Mouse (Mus musculus): ENCODE data around the gene Lrg1. TPM values are rescaled to one million over a fixed set of nuclear protein-coding genes. Genes with fewer than 3 reads are reported as not detected.

Gene Lrg1
- total and polyA plus RNA-seq, 3 experiments = not detected

DNA sequence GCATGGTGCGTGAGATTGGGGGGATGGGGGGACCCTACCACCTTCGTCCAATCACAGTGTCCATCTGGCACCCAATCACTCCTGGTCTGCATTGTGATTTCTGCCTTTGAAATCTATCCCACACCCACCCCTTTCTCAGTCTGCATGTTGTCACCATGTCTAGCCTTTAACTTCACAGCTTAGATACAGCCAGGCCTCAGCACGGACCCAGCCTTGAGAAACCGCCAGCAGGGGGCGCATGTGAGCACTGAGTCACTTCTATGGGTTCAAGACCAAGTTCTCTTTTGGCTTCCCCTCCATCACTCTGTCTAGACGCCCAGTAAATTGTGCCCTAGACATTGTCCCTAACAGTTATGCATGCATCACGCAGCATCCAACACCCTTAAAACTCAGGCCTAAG, 10.0 kb upstream of the Lrg1 start:
- H3K36me3 ChIP-seq (ENCODE audit: control insufficient read depth in 1 of 2, insufficient read depth in 2 of 2, low read length in 2 of 2) = peaks cover 0 to 2% of the 10 kb centered on the region in 2 experiments; a peak in 1 of 4 replicates
- no peaks in the 10 kb centered on the region for H3K79me2 ChIP-seq (ENCODE audit: control insufficient read depth, insufficient read depth, low read length, poor library complexity)
- peaks cover 0 to 3% of the 10 kb centered on the region in 2 experiments; a peak in 2 of 4 replicates for H3K4me1 ChIP-seq (ENCODE audit: control insufficient read depth in 1 of 2, insufficient read depth in 2 of 2, low read length in 2 of 2)
- DNase-seq (ENCODE audit: low read depth, low spot score) = peak; percentile 86
- no peak overlapping the region for H3K9ac ChIP-seq (ENCODE audit: control insufficient read depth, low read depth, low read length, poor library complexity, severe bottlenecking)
- TF ChIP-seq JUND (IDR thresholded peaks at IDR 0.05; ENCODE audit: low read depth, low read length) (no peak), ZKSCAN1 (IDR thresholded peaks at IDR 0.05; ENCODE audit: low read depth, low read length) (no peak), SMC3 (IDR thresholded peaks at IDR 0.05; ENCODE audit: low read depth, low read length) (peak; percentile 77), MXI1 (IDR thresholded peaks at IDR 0.05; ENCODE audit: low read depth, low read length) (no peak), ELF1 (IDR thresholded peaks at IDR 0.05; ENCODE audit: low read depth, low read length) (no peak), RAD21 (IDR thresholded peaks at IDR 0.05; ENCODE audit: low read depth, low read length) (peak; percentile 29), CTCF (IDR thresholded peaks at IDR 0.05 in 2 of 3, conservative IDR thresholded peaks at IDR 0.05 in 1 of 3; ENCODE audit: control insufficient read depth in 1 of 3, insufficient read depth in 1 of 3, low read depth in 2 of 3, low read length in 3 of 3, poor library complexity in 1 of 3, severe bottlenecking in 1 of 3) (peak; percentile 89 to 97 (median 91))
- no peak overlapping the region for H3K4me3 ChIP-seq (ENCODE audit: control insufficient read depth in 1 of 2, insufficient read depth in 1 of 2, low read depth in 2 of 2, low read length in 2 of 2)
- H3K9me3 ChIP-seq (replicated peaks; ENCODE audit: insufficient read depth, low read length) = no peaks in the 10 kb centered on the region
- no peak overlapping the region for H3K27ac ChIP-seq (ENCODE audit: control insufficient read depth, low read depth, low read length)
- no peaks in the 10 kb centered on the region for H3K27me3 ChIP-seq (ENCODE audit: control insufficient read depth in 1 of 2, insufficient read depth in 2 of 2, low read length in 2 of 2)

DNA sequence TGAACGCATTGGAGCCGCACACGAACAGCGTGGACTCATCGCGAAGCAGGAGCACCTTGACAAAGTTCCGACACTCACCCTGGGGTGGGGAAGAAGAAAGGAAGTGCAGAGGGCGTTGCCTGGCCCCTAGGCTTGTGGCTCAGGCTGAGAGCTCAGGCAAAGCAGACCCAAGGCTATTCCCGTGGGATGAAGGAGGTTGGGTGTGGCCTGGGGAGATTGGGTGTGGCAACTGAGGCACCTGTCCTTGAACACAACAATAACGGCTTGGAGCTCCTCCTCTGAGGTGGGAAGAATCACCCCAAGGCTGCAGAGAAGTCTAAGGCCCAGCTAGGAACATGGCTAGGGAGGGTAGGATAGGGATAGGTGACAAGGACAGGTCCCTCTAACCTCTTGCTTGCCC, 9.3 kb upstream of the Lrg1 start:
- Histone ChIP-seq H3K9ac (ENCODE audit: control insufficient read depth, low read depth, low read length, poor library complexity, severe bottlenecking) (no peak overlapping the region), H3K79me2 (ENCODE audit: control insufficient read depth, insufficient read depth, low read length, poor library complexity) (no peaks in the 10 kb centered on the region), H3K4me1 (ENCODE audit: control insufficient read depth in 1 of 2, insufficient read depth in 2 of 2, low read length in 2 of 2) (peaks cover 0 to 3% of the 10 kb centered on the region in 2 experiments; a peak in 2 of 4 replicates), H3K36me3 (ENCODE audit: control insufficient read depth in 1 of 2, insufficient read depth in 2 of 2, low read length in 2 of 2) (peaks cover 0 to 2% of the 10 kb centered on the region in 2 experiments; a peak in 1 of 4 replicates), H3K9me3 (replicated peaks; ENCODE audit: insufficient read depth, low read length) (no peaks in the 10 kb centered on the region), H3K27me3 (ENCODE audit: control insufficient read depth in 1 of 2, insufficient read depth in 2 of 2, low read length in 2 of 2) (no peaks in the 10 kb centered on the region), H3K27ac (ENCODE audit: control insufficient read depth, low read depth, low read length) (no peak overlapping the region), H3K4me3 (ENCODE audit: control insufficient read depth in 1 of 2, insufficient read depth in 1 of 2, low read depth in 2 of 2, low read length in 2 of 2) (no peak overlapping the region)
- DNase-seq (ENCODE audit: low read depth, low spot score) = no peak
- TF ChIP-seq MAFK (IDR thresholded peaks at IDR 0.05; ENCODE audit: borderline replicate concordance, low read depth, low read length) (no peak), ZKSCAN1 (IDR thresholded peaks at IDR 0.05; ENCODE audit: low read depth, low read length) (no peak), GABPA (IDR thresholded peaks at IDR 0.05; ENCODE audit: low read depth, low read length) (no peak), POLR2A (IDR thresholded peaks at IDR 0.05; ENCODE audit: control insufficient read depth in 1 of 2, insufficient read depth in 1 of 2, low read depth in 1 of 2, low read length in 2 of 2, poor library complexity in 1 of 2) (no peak), POLR2AphosphoS5 (IDR thresholded peaks at IDR 0.05; ENCODE audit: borderline replicate concordance, low read depth, low read length) (no peak), MYB (IDR thresholded peaks at IDR 0.05; ENCODE audit: low read depth, low read length) (no peak), ZMIZ1 (IDR thresholded peaks at IDR 0.05; ENCODE audit: low read depth, low read length) (no peak), MEF2A (IDR thresholded peaks at IDR 0.05; ENCODE audit: extremely low read depth, insufficient replicate concordance, low read depth, low read length, poor library complexity, severe bottlenecking) (no peak), UBTF (IDR thresholded peaks at IDR 0.05; ENCODE audit: borderline replicate concordance, insufficient read depth, low read depth, low read length) (no peak), TCF12 (IDR thresholded peaks at IDR 0.05; ENCODE audit: low read depth, low read length) (no peak), POLR2AphosphoS2 (IDR thresholded peaks at IDR 0.05; ENCODE audit: low read length) (no peak), TBP (IDR thresholded peaks at IDR 0.05; ENCODE audit: low read depth, low read length) (no peak), GATA1 (IDR thresholded peaks at IDR 0.05; ENCODE audit: low read depth, low read length) (no peak), ETS1 (IDR thresholded peaks at IDR 0.05; ENCODE audit: low read depth, low read length) (no peak), ZC3H11A (IDR thresholded peaks at IDR 0.05; ENCODE audit: low read depth, low read length) (no peak), CHD1 (IDR thresholded peaks at IDR 0.05; ENCODE audit: low read depth, low read length) (no peak), MXI1 (IDR thresholded peaks at IDR 0.05; ENCODE audit: low read depth, low read length) (no peak), MAZ (IDR thresholded peaks at IDR 0.05; ENCODE audit: low read depth, low read length) (no peak)
